ENCODE assay signal across 8 mouse cellular contexts in the genomic region with DNA sequence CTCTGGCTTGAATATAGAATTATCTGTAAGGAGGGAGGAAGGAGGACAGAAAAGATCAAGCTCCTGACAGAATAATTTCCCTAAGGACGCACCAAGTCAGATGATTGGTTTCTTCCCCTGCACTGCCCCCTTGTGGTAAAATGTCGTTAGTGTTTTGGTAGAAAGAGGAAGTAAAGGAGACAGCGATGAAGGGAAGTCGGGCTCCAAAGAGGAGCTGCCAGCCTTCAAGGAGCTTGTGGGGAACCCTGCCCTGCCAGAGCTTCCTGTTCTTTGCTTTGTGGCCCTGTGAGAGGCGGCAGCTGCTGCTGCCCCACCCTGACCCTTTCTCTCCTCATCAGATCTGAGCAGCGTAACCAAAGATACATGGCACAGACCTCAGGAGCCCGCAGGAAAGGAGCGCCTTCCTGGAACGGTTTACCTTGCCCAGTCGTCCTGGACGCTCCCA. TPM values are rescaled to one million over a fixed set of nuclear protein-coding genes. Genes with fewer than 3 reads are reported as not detected.
DNase-seq lines count a peak whose midpoint lies in the region; ATAC-seq lines count a peak whose summit lies in the region.

No protein-coding gene starts in this region.

- H3K36me3 ChIP-seq in heart, embryonic 14.5 days (ENCODE audit: control insufficient read depth, insufficient read depth, low read length), result no peaks in the 10 kb centered on the region
- no peaks in the 10 kb centered on the region for H3K36me3 ChIP-seq in liver, embryonic 13.5 days
- H3K36me3 ChIP-seq in stomach, embryonic 16.5 days (ENCODE audit: control insufficient read depth, insufficient read depth, low read length), result no peaks in the 10 kb centered on the region

- peak overlapping the region; percentile 91 for H3K4me2 ChIP-seq in heart, embryonic 14.5 days (ENCODE audit: low read length)
- peak overlapping the region; percentile 76 for H3K4me2 ChIP-seq in liver, embryonic 13.5 days
- H3K4me2 ChIP-seq in stomach, embryonic 16.5 days (ENCODE audit: low read depth, low read length), result peak overlapping the region; percentile 81

- peak overlapping the region; percentile 53 to 59 for H3K4me3 ChIP-seq in heart, embryonic 14.5 days (ENCODE audit: control insufficient read depth in 1 of 2, insufficient read depth in 1 of 2, low read depth in 1 of 2, low read length in 2 of 2)
- peak overlapping the region; percentile 61 for H3K4me3 ChIP-seq in liver, embryonic 13.5 days (replicated peaks)
- peak overlapping the region; percentile 58 for H3K4me3 ChIP-seq in stomach, embryonic 16.5 days (replicated peaks; ENCODE audit: low read length)

- H3K27me3 ChIP-seq in heart, embryonic 14.5 days (ENCODE audit: control insufficient read depth, insufficient read depth, low read length), result no peaks in the 10 kb centered on the region
- H3K27me3 ChIP-seq in liver, embryonic 13.5 days, result no peaks in the 10 kb centered on the region
- H3K27me3 ChIP-seq in stomach, embryonic 16.5 days (ENCODE audit: control insufficient read depth, insufficient read depth, low read length), result no peaks in the 10 kb centered on the region

- H3K9ac ChIP-seq in heart, embryonic 14.5 days (ENCODE audit: low read length), result peak overlapping the region; percentile 69
- H3K9ac ChIP-seq in liver, embryonic 13.5 days, result peak overlapping the region; percentile 66
- H3K9ac ChIP-seq in stomach, embryonic 16.5 days (ENCODE audit: low read length), result peak overlapping the region; percentile 81

- H3K4me1 ChIP-seq in heart, embryonic 14.5 days (ENCODE audit: control insufficient read depth in 2 of 2, insufficient read depth in 2 of 2, low read length in 2 of 2), result no peaks in the 10 kb centered on the region; a peak in 1 of 4 replicates
- peaks cover 8% of the 10 kb centered on the region; the same call in 1 of the 2 replicates for H3K4me1 ChIP-seq in liver, embryonic 13.5 days (replicated peaks)
- H3K4me1 ChIP-seq in stomach, embryonic 16.5 days (ENCODE audit: control insufficient read depth, insufficient read depth, low read length), result no peaks in the 10 kb centered on the region; the same call in 1 of the 2 replicates

- peak; percentile 77 for ATAC-seq in CD4-positive, CD25-positive, alpha-beta regulatory T cell, adult 4 months
- ATAC-seq in heart, embryonic 14.5 days (ENCODE audit: insufficient number of reproducible peaks, insufficient read depth, low FRiP score, low read depth), result no peak; the same call in 1 of the 2 replicates
- ATAC-seq in liver, embryonic 13.5 days (ENCODE audit: low read depth), result peak; percentile 45
- ATAC-seq in stomach, embryonic 16.5 days (ENCODE audit: insufficient read depth, low FRiP score), result peak; percentile 65

- DNase-seq in c-Kit-negative CD71-positive TER-119-positive erythroid progenitor cells, embryonic 14.5 days (ENCODE audit: low read depth, low spot score), result peak; percentile 49
- DNase-seq in fibroblast of lung, adult 2 months (ENCODE audit: low read depth), result peak; percentile 65
- DNase-seq in kidney, postnatal 14 days, result peak; percentile 86
- DNase-seq in liver, embryonic 13.5 days, result peak; percentile 69
- DNase-seq in neural tube, embryonic 10.5 days (ENCODE audit: extremely low spot score, low spot score), result peak; percentile 86

- H3K9me3 ChIP-seq in heart, embryonic 14.5 days (ENCODE audit: control insufficient read depth, low read length), result no peaks in the 10 kb centered on the region
- no peaks in the 10 kb centered on the region for H3K9me3 ChIP-seq in liver, embryonic 13.5 days (replicated peaks)
- H3K9me3 ChIP-seq in stomach, embryonic 16.5 days (replicated peaks; ENCODE audit: control insufficient read depth, low read length), result no peaks in the 10 kb centered on the region

- H3K27ac ChIP-seq in heart, embryonic 14.5 days (replicated peaks in 1 of 2; ENCODE audit: control insufficient read depth in 1 of 2, insufficient read depth in 1 of 2, low read depth in 2 of 2, low read length in 2 of 2), result no peak overlapping the region
- no peak overlapping the region for H3K27ac ChIP-seq in liver, embryonic 13.5 days
- H3K27ac ChIP-seq in stomach, embryonic 16.5 days (ENCODE audit: low read length), result no peak overlapping the region

- 1% methylated on average over 11 of the region's 11 CpGs for WGBS in heart, embryonic 14.5 days
- under 1% methylated on average over 11 of the region's 11 CpGs for WGBS in liver, embryonic 13.5 days (ENCODE audit: insufficient replicate concordance)
- WGBS in stomach, embryonic 16.5 days, result under 1% methylated on average over 11 of the region's 11 CpGs

RNA-seq across cellular contexts. Expression of a gene that starts 28.4 kb away (rescaled TPM):
- 1 to 10 TPM in 1 of 2 experiments, under 1 TPM in 1; 0.51 to 1.0 TPM for polyA plus RNA-seq in CD4-positive, CD25-positive, alpha-beta regulatory T cell, adult 4 months (2017; shearing (Covaris generic))
- not detected in 2 replicates for polyA plus RNA-seq in heart, embryonic 14.5 days (2014; fragmentation: Nextera tagmentation; extraction: Ambion mirVana)
- polyA plus RNA-seq in liver, embryonic 13.5 days (2015; fragmentation: Nextera tagmentation; extraction: Ambion mirVana), result not detected in 2 replicates
- polyA plus RNA-seq in stomach, embryonic 16.5 days (2015; fragmentation: Nextera tagmentation; extraction: Ambion mirVana), result not detected in 2 replicates
